Mouse (Mus musculus) hindbrain, embryonic 12.5 days (tissue): ENCODE data around the gene Bloc1s5. TPM values are rescaled to one million over a fixed set of nuclear protein-coding genes. Genes with fewer than 3 reads are reported as not detected.

Source experiments
- ATAC-seq: fragments of 200-750 bp; cut with Nextera tagmentation; 2 replicates; pipeline ENCODE4 v1.8.0; 2017; ENCODE audit warnings: moderate TSS enrichment; ENCODE audit not compliant: low FRiP score
- H3K27ac ChIP-seq: fragments of 300-500 bp; sonication (generic); 2 replicates; pipeline ENCODE4 v1.5.1; 2016; ENCODE audit warnings: mild to moderate bottlenecking
- H3K27me3 ChIP-seq: fragments of 300-500 bp; sonication (generic); 2 replicates; pipeline ENCODE4 v1.6.1; 2016; ENCODE audit warnings: mild to moderate bottlenecking
- H3K36me3 ChIP-seq: fragments of 300-500 bp; sonication (generic); 2 replicates; pipeline ENCODE4 v1.6.1; 2016; ENCODE audit warnings: mild to moderate bottlenecking
- H3K4me1 ChIP-seq: fragments of 300-500 bp; sonication (generic); 2 replicates; pipeline ENCODE4 v1.6.1; 2016
- H3K4me2 ChIP-seq: fragments of 300-500 bp; sonication (generic); replicated peaks from 2 replicates; pipeline ENCODE4 v1.6.1; 2016; ENCODE audit warnings: mild to moderate bottlenecking
- H3K4me3 ChIP-seq: fragments of 300-500 bp; sonication (generic); 2 replicates; pipeline ENCODE4 v1.5.1; 2016; ENCODE audit warnings: mild to moderate bottlenecking
- H3K9ac ChIP-seq: fragments of 300-500 bp; sonication (generic); 2 replicates; pipeline ENCODE4 v1.6.1; 2016; ENCODE audit warnings: mild to moderate bottlenecking, moderate library complexity
- H3K9me3 ChIP-seq: fragments of 300-500 bp; sonication (generic); replicated peaks from 2 replicates; pipeline ENCODE4 v1.6.1; 2016; ENCODE audit warnings: mild to moderate bottlenecking
- WGBS: fragments of 180-500 bp; shearing (Covaris S2); methylation state at CpG from one replicate; pipeline ENCODE4 v1.1.7; 2016; 5-methylcytosine and 5-hydroxymethylcytosine counted together
- polyA plus RNA-seq: library from polyadenylated mRNA; unstranded; fragments of >200 nt; fragmentation: Nextera tagmentation; extraction: Ambion mirVana; gene quantifications from 2 replicates; pipeline ENCODE4 v1.2.1, GENCODE M21; 2016

The Bloc1s5 gene
- polyA plus RNA-seq, 1 experiment from 2014 or later = 24.7 TPM

GRCm38 (mm10) chr13:38545460-38545859 is 89.4 kb downstream of the Bloc1s5 start:
- Histone ChIP-seq H3K4me1 (no peaks in the 10 kb centered on the region), H3K27ac (no peak overlapping the region), H3K27me3 (no peaks in the 10 kb centered on the region), H3K4me3 (no peak overlapping the region), H3K36me3 (no peaks in the 10 kb centered on the region), H3K9ac (no peak overlapping the region), H3K4me2 (no peak overlapping the region), H3K9me3 (no peaks in the 10 kb centered on the region)
- ATAC-seq = no peak
- 76% methylated on average over 3 of the region's 3 CpGs for WGBS

GRCm38 (mm10) chr13:38544769-38545445 is 90.0 kb downstream of the Bloc1s5 start:
- no peaks in the 10 kb centered on the region for H3K27me3 ChIP-seq
- WGBS = 87% methylated on average over 8 of the region's 8 CpGs
- no peaks in the 10 kb centered on the region for H3K36me3 ChIP-seq
- no peak overlapping the region for H3K4me2 ChIP-seq
- no peak for ATAC-seq
- H3K9ac ChIP-seq = no peak overlapping the region
- H3K9me3 ChIP-seq = no peaks in the 10 kb centered on the region
- no peak overlapping the region for H3K27ac ChIP-seq
- no peaks in the 10 kb centered on the region for H3K4me1 ChIP-seq
- no peak overlapping the region for H3K4me3 ChIP-seq

GRCm38 (mm10) chr13:38543455-38544125 is 91.3 kb downstream of the Bloc1s5 start:
- no peak overlapping the region for H3K4me2 ChIP-seq
- ATAC-seq = no peak
- no peaks in the 10 kb centered on the region for H3K27me3 ChIP-seq
- H3K4me3 ChIP-seq = no peak overlapping the region
- no peaks in the 10 kb centered on the region for H3K4me1 ChIP-seq
- H3K27ac ChIP-seq = no peak overlapping the region
- H3K36me3 ChIP-seq = no peaks in the 10 kb centered on the region
- no peak overlapping the region for H3K9ac ChIP-seq
- WGBS = 81% methylated on average over 8 of the region's 8 CpGs
- no peaks in the 10 kb centered on the region for H3K9me3 ChIP-seq

Other genes with a start within 250 kb of the Bloc1s5 start
- 155 and 156 TPM in 2 replicates for gene Txndc5, start 106.3 kb downstream of the Bloc1s5 start, polyA plus RNA-seq
- gene Eef1e1, start 23.9 kb upstream of the Bloc1s5 start, polyA plus RNA-seq = 58.4 and 59.8 TPM in 2 replicates